Mouse (Mus musculus) cerebellum, postnatal 10 days (tissue): Measurements from ENCODE around the gene Dnah14.
A peak's percentile ranks its signal among the peaks of the same experiment; 100 is the strongest.
"Not testable (repeated sequence)": the region's sequence is repeated elsewhere in the genome, so short reads cannot be mapped to it uniquely, and the experiment has no call there.

ENCODE experiments used
- DNase-seq, 2 experiments: peaks; one replicate each; pipeline ENCODE4 v3.0.0; 2021; ENCODE audit warnings: mixed read lengths in 2 of 2

Gene Dnah14

DNA sequence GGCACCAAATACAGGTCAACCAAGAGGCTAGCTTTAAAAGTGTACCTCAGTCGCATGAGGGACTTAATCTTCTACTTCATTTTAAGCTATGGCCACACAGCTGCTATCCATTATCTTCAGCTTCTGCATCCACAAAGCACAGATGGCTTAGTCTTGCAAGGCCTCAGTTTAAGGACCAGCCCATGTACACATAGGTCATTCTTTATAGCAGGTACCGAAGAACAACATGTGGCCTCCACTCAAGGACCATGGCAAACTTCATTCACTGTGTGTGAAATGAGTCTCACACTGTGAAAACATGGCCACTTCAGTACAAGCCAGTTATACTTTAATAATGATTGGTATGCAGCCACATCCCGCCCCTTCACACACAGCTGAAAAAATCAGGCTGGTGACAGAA, 34.8 kb downstream of the Dnah14 start:
- no peak for DNase-seq

- peak; percentile 92 to 95 for DNase-seq
Observed at GRCm38 (mm10) chr1:181615866-181616491, 39.6 kb downstream of the Dnah14 start.

DNA sequence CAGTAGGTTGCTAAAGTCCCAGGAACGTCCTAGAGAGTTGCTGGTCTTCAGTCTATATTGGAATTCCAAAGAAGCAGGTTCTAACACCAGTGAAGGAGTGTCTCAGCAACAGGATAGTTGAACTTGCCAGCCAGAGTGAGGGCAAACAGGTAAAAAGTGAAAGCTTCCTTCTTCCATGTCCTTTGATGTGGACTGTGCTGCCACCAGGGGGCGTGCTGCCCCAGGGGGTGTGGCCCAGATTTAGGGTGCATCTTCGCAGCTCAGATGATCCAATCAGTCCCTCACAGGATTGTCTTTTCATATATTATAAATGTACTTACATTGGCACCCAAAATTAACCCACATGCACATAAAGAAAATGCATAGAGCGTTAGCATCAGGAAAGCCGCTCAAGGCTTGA, 41.0 kb downstream of the Dnah14 start:
- DNase-seq = peak; percentile 58 to 62

- no peak for DNase-seq
Observed at GRCm38 (mm10) chr1:181623149-181623680, 46.9 kb downstream of the Dnah14 start.

GRCm38 (mm10) chr1:181624876-181625275, 48.5 kb downstream of the Dnah14 start:
- no peak for DNase-seq

- no peak for DNase-seq
Observed at GRCm38 (mm10) chr1:181628276-181628675, 51.9 kb downstream of the Dnah14 start.

- no peak for DNase-seq
Observed at GRCm38 (mm10) chr1:181631371-181631770, 55.0 kb downstream of the Dnah14 start.

- peak; percentile 34 to 49 for DNase-seq
Observed at GRCm38 (mm10) chr1:181637997-181638713, 61.8 kb downstream of the Dnah14 start.

DNA sequence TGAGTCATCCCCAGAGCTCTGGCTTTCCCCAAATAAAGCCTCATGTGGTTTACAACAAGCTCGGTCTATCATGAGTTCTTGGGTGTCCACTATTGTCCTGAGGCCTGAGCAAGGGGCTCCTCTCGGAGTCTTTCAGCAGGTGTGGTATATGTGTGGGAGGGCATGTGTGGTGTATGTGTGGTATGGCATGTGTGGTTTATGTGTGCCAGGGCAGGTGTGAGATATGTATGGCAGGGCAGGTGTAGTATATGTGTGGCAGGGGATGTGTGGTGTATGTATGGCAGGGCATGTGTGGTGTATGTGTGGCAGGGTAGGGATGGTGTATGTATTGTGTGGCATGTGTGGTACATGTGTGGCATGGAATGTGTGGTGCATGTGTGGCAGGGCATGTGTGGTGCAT, 64.0 kb downstream of the Dnah14 start:
- DNase-seq = no peak

DNA sequence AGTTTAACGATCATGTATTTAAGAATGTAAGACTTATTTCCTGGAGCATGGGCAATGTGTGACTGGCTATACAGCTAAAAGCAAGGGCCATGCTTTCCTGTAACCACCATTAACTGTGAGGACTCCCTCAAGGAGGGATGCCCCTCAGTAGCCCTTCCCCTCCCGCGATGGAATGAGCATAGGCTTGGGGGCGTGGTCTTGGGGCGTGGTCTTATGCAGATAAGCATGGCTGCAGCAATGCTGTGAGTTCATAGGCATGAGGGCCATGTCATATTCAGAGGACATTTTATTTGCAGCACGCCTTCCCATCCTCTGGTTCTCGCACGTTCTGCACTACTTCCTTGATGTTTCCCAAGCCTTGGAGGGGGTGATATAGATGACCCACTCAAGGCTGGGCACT, 71.1 kb downstream of the Dnah14 start:
- DNase-seq = no peak

- no peak for DNase-seq
Observed at GRCm38 (mm10) chr1:181653481-181653880, 77.1 kb downstream of the Dnah14 start.

GRCm38 (mm10) chr1:181656421-181656820, 80.1 kb downstream of the Dnah14 start:
- peak; percentile 60 to 72 for DNase-seq

GRCm38 (mm10) chr1:181666801-181667200, 90.4 kb downstream of the Dnah14 start:
- DNase-seq = no peak

- DNase-seq = no peak
Observed at GRCm38 (mm10) chr1:181694729-181695498, 118.6 kb downstream of the Dnah14 start.

DNA sequence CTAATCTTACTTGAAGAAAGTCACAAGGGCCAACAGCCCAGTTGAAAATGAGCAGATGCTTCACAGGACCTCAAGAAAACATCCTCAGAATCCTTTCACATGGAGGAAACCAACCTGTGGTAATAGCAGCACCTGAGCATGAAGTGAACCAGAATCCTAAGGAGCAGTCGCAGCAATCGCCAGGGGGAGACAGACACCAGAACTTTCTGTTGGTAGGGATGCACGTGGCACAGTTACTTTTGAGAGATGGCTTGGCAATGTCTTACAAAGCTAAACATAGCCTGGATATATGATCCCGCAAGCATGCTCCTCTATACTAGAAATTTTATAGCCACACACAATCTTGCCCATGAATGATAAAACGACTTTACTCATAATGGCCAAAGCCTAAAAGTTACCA, 152.3 kb downstream of the Dnah14 start:
- peak; percentile 61 to 63 for DNase-seq

DNA sequence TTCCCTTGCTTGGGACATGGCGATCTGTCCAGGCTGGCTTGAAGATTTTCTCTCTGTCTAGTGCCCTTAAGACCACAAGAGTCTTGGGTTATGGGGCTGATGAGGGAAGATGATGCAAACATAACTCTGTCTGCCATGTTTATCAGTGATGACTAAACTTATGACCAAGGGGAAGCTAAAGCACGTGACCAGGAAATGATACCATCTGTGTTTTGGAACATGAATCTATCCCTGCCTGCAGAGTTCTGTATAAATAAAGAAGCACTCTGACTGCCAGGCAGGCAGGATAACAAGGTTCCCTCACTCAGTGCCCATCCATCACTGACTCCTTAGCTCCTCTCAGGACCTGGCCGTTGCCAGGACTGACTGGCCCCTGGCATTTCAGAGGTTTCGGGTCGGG, 157.2 kb downstream of the Dnah14 start:
- no peak for DNase-seq

DNA sequence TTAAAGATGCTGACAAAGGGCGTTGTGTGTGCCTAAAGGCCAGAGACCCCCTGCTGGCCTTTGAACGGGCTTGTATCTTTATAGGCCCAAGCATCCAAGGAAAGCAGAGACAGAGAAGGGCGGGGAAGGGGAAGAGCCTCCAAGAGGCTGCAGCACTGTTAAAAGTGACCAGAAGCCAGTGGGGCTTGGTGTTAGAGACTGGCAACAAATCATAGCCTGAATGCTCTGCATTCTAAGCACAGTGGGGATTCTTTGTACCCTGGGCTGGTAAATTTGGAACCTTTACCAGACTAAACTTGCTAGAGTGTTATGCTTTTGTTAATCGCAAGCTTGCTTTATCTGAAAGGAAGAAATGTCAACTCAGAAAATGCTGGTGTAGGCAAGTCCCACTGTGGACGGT, 163.9 kb downstream of the Dnah14 start:
- no peak for DNase-seq

DNA sequence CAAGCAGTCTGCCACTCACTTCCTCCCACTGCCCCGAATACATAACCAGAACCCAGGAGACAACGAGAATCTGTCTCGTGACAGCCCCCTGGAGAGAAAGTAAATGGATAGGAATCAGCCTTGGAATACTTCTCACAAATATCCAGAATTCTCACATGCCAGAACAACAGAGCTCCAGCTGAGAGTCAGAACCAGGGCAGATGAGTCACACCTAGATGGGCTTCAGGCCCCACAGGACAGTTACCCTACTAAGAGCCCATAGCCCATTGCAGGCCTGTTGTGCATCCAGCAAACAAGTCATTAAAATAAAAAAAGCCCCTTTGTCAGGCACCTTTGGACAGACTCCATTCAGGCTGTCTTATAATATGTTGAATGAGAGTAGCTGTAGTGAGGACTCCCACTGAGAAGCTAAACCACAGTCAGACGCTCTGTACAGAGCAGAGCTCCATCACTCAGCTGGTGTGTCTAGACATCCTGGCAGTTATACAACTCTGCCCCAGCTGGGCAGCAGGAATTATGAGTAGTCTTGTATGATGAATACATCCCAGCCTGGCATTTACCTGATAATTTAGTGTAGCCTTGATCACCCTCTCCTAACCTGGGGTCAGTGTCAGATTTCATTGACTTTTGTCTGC, 166.0 kb downstream of the Dnah14 start:
- DNase-seq = peak; percentile 19 to 32

GRCm38 (mm10) chr1:181769392-181769791, 193.0 kb downstream of the Dnah14 start:
- peak; percentile 23 to 27 for DNase-seq

GRCm38 (mm10) chr1:181771871-181772270, 195.5 kb downstream of the Dnah14 start:
- no peak for DNase-seq

DNA sequence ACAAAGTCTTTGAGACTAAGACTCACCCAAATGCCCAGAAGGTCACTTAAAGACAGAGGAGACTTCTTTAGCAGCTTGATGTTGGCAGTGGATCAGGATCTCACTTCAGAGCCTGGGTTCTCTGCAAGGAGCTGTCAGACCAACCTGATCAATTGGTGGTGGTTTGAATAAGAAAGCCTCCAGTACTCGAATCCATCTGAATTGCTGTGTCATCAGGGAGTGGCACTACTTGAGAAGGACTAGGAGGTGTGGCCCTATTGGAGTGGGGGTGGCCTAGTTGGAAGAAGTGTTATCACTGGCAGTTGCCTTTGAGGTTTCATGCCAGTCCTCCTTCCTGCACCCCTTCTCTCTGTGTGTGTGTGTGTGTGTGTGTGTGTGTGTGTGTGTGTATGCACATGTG, 200.2 kb downstream of the Dnah14 start:
- no peak for DNase-seq

GRCm38 (mm10) chr1:181782600-181782999, 206.2 kb downstream of the Dnah14 start:
- not testable (repeated sequence) for DNase-seq

DNA sequence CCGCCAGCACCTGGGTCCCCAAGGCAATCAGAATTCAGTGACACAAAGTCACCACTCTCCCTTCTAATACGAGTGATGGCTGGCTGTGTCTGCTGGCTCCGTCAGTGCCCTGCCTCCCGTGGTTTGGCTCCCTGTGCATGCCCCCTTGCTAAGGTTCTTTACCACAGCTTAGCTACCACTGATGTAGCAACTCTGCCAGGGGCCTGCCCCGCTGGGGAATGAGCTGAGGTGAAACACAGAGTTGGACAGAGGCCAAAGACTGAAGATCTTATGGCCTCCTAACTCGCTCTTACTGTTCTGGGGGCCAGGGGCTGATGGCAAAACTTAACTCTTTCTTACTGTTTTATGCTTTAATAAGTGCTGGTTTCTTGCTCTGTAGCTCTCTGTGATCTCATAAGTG, 213.6 kb downstream of the Dnah14 start:
- peak in 1 of 2 experiments; percentile 20 for DNase-seq
